Mouse (Mus musculus) testis, adult 2 months (tissue): ENCODE measurements at regions not wholly inside any gene's neighbourhood (a gene's known extent, or its start where the extent isn't known, plus 50 kb on each side); places are given as distances from the start of the nearest gene placed in this dataset.

ENCODE experiments used
- CTCF ChIP-seq: fragments of 200-500 bp; IDR thresholded peaks from 2 replicates; pipeline ENCODE4 v1.5.1; 2012; ENCODE audit warnings: low read depth, mild to moderate bottlenecking, inconsistent platforms, low read length, moderate library complexity; ENCODE audit not compliant: control insufficient read depth, insufficient read depth, insufficient replicate concordance
- POLR2A ChIP-seq: fragments of 200-500 bp; IDR thresholded peaks from 2 replicates; pipeline ENCODE4 v1.6.1; 2012; ENCODE audit warnings: low read depth, mild to moderate bottlenecking, inconsistent platforms, low read length, moderate library complexity; ENCODE audit not compliant: control insufficient read depth

- TF ChIP-seq CTCF = no peak
- TF ChIP-seq POLR2A = no peak
Measured at GRCm38 (mm10) chr9:120848962-120849361, 80.1 kb upstream of the Ctnnb1 start.
